Mouse (Mus musculus) kidney, postnatal 0 days (tissue): ENCODE results near the gene Ap1b1. TPM values are rescaled to one million over a fixed set of nuclear protein-coding genes. Genes with fewer than 3 reads are reported as not detected.

ENCODE experiments used
- ATAC-seq: fragments of 200-750 bp; cut with Nextera tagmentation; replicated peaks from 2 replicates; pipeline ENCODE4 v1.8.0; 2017; ENCODE audit warnings: low read depth, moderate number of reproducible peaks, moderate TSS enrichment, moderate library complexity; ENCODE audit not compliant: low FRiP score
- DNase-seq: peaks from one replicate; pipeline ENCODE4 v3.0.0-alpha.2; 2016; ENCODE audit warnings: low spot score
- H3K27ac ChIP-seq: fragments of 300-500 bp; sonication (generic); 2 replicates; pipeline ENCODE4 v1.5.1; 2014; ENCODE audit warnings: mild to moderate bottlenecking
- H3K27me3 ChIP-seq: fragments of 300-500 bp; sonication (generic); 2 replicates; pipeline ENCODE4 v1.6.1; 2014; ENCODE audit warnings: low read length, mixed read lengths; ENCODE audit not compliant: insufficient read depth
- H3K36me3 ChIP-seq: fragments of 300-500 bp; sonication (generic); 2 replicates; pipeline ENCODE4 v1.6.1; 2014; ENCODE audit warnings: low read length, mixed read lengths; ENCODE audit not compliant: insufficient read depth
- H3K4me1 ChIP-seq: fragments of 300-500 bp; sonication (generic); replicated peaks from 2 replicates; pipeline ENCODE4 v1.6.1; 2014; ENCODE audit warnings: antibody characterized with exemption, low read length, mixed read lengths; ENCODE audit not compliant: insufficient read depth
- H3K4me2 ChIP-seq: fragments of 300-500 bp; sonication (generic); 2 replicates; pipeline ENCODE4 v1.6.1; 2014; ENCODE audit warnings: mild to moderate bottlenecking, low read length, moderate library complexity, mixed read lengths
- H3K4me3 ChIP-seq: fragments of 300-500 bp; sonication (generic); replicated peaks from 2 replicates; pipeline ENCODE4 v1.5.1; 2014; ENCODE audit warnings: low read depth, low read length
- H3K9ac ChIP-seq: fragments of 300-500 bp; sonication (generic); 2 replicates; pipeline ENCODE4 v1.6.1; 2014; ENCODE audit warnings: low read depth, low read length
- H3K9me3 ChIP-seq: fragments of 300-500 bp; sonication (generic); replicated peaks from 2 replicates; pipeline ENCODE4 v1.6.1; 2016; ENCODE audit warnings: low read length, inconsistent platforms, mixed read lengths
- CTCF ChIP-seq: IDR thresholded peaks from 2 replicates; pipeline ENCODE4 v1.5.1; 2016; ENCODE audit warnings: antibody characterized with exemption, low read depth, mild to moderate bottlenecking, moderate library complexity
- WGBS: fragments of 180-500 bp; shearing (Covaris S2); extraction: QIAGEN DNeasy Blood & Tissue Kit; methylation state at CpG from one replicate; pipeline ENCODE4 v1.1.7; 2014; 5-methylcytosine and 5-hydroxymethylcytosine counted together
- polyA plus RNA-seq: library from polyadenylated mRNA; unstranded; fragments of >200 nt; fragmentation: Nextera tagmentation; extraction: Ambion mirVana; gene quantifications from 2 replicates; pipeline ENCODE4 v1.2.1, GENCODE M21; 2015

Ap1b1 gene
- polyA plus RNA-seq, 1 experiment from 2014 or later = 54.5 TPM

GRCm38 (mm10) chr11:5060756-5061412 is 74.3 kb downstream of the Ap1b1 start:
- no peak overlapping the region for H3K9ac ChIP-seq
- no peaks in the 10 kb centered on the region for H3K36me3 ChIP-seq
- WGBS = 72% methylated on average over 28 of the region's 28 CpGs
- peaks cover 7% of the 10 kb centered on the region for H3K27me3 ChIP-seq
- ATAC-seq (no peak), DNase-seq (no peak)
- no peaks in the 10 kb centered on the region for H3K9me3 ChIP-seq
- peak overlapping the region; percentile 77 for H3K4me2 ChIP-seq
- no peak for TF ChIP-seq CTCF
- 0 out of 2 replicates have a peak overlapping the region, but pooled peaks have one; percentile 36 for H3K4me3 ChIP-seq
- H3K4me1 ChIP-seq = peaks cover 35% of the 10 kb centered on the region
- no peak overlapping the region for H3K27ac ChIP-seq

DNA sequence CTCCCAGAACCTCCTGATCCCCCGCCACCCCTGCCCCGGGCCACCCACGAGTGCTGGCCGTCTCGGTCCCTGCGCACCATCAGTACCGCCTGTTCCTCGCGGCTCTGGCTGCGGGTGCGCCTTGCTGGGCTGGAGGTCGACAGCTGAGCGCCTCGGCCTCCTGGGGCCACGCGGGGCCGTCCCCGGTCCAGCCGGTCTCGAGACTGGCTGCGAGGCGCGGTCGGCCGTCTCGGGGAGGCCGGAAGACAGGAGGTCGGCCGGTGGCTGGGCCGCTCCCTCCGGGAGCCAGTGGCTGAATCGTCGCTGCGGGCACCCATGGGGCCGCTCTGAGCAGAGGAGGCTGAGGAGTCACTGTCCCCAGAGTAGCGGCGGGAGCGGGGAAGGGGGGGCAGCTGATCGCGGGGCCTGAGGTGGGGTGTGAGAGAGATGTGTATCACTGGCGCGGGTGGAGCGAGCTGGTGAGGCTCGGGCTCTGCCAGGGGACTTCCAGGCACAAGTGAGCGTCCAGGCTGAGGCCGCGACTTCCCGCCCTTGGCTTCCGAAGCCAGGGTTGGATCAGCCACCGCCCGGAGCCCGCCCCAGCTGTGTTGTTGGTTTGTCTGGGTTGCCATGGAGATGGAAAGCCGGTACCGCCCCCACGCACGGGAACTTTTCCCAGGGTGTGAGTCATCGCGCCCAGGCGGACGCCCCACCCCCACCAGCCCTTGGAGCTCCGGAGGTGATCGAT is 75.0 kb downstream of the Ap1b1 start:
- Histone ChIP-seq H3K36me3 (no peaks in the 10 kb centered on the region), H3K27ac (no peak overlapping the region), H3K4me2 (peak overlapping the region; percentile 77), H3K9ac (peak overlapping the region; percentile 49), H3K27me3 (peaks cover 7% of the 10 kb centered on the region), H3K4me1 (peaks cover 35% of the 10 kb centered on the region), H3K9me3 (no peaks in the 10 kb centered on the region), H3K4me3 (peak overlapping the region; percentile 36)
- ATAC-seq (peak; percentile 51), DNase-seq (peak; percentile 91)
- no peak for TF ChIP-seq CTCF
- 4% methylated on average over 59 of the region's 62 CpGs for WGBS

DNA sequence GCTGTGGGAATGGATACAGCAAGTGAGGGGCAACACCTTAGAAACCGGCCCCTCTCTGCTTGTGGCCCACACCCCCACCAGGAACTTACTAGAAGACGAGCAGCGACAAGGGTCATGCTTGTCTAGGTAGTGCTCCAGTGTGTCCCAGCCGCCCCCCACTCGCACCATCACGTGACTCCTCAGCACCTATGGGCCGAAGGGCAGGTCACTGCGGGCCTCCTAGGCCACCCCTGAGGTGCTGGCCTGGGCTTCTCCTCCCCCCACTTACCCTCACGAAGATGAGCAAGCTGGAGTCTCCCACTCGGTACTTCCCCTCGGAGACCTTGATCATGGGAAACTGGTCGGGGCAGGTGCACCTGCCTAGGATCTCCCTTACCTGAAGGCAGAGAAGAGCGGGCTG is 75.7 kb downstream of the Ap1b1 start:
- no peak for DNase-seq
- Histone ChIP-seq H3K9me3 (no peaks in the 10 kb centered on the region), H3K4me2 (peak overlapping the region; percentile 77), H3K36me3 (no peaks in the 10 kb centered on the region), H3K4me3 (peak overlapping the region; percentile 36; the same call in 1 of the 2 replicates), H3K27me3 (peaks cover 7% of the 10 kb centered on the region), H3K9ac (peak overlapping the region; percentile 49; the same call in 1 of the 2 replicates), H3K27ac (no peak overlapping the region), H3K4me1 (peaks cover 34% of the 10 kb centered on the region)
- WGBS = 28% methylated on average over 13 of the region's 13 CpGs
- ATAC-seq = no peak
- TF ChIP-seq CTCF = no peak

DNA sequence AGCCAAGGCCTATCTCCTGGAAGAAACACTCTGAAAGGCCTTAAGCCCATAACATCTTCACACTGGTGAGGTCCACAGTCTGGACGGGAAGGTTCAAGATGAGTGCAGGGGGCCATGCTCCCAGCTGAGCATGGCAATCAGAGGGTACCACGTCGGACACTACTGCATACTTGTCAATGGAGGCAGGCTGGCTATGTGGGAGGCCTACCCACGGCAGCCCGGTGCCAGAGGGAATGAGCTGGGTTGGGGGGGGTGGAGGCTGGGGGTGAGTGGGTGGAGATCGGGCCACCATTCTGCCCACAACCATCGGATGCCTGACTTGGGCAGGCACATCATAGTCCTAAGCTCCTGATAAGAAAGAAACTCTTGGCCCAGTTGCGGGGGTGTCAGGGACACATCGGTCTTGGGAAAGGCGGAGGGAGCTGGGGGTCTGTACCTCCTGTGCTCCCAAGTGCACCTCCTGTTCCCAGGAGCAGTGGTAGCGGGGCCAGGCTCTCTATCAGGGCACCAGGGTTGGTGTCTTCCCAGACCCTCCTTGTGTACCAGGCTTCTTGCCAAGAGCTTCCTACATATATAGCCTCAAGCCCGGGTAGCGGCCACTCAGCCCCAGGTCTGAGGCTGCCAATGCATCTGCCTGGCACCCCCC is 76.4 kb downstream of the Ap1b1 start:
- 73% methylated on average over 13 of the region's 13 CpGs for WGBS
- ATAC-seq (no peak), DNase-seq (no peak)
- no peaks in the 10 kb centered on the region for H3K9me3 ChIP-seq
- TF ChIP-seq CTCF = no peak
- peaks cover 7% of the 10 kb centered on the region for H3K27me3 ChIP-seq
- no peak overlapping the region for H3K4me3 ChIP-seq
- no peak overlapping the region for H3K4me2 ChIP-seq
- peaks cover 27% of the 10 kb centered on the region for H3K4me1 ChIP-seq
- no peak overlapping the region for H3K9ac ChIP-seq
- H3K36me3 ChIP-seq = no peaks in the 10 kb centered on the region
- no peak overlapping the region for H3K27ac ChIP-seq

DNA sequence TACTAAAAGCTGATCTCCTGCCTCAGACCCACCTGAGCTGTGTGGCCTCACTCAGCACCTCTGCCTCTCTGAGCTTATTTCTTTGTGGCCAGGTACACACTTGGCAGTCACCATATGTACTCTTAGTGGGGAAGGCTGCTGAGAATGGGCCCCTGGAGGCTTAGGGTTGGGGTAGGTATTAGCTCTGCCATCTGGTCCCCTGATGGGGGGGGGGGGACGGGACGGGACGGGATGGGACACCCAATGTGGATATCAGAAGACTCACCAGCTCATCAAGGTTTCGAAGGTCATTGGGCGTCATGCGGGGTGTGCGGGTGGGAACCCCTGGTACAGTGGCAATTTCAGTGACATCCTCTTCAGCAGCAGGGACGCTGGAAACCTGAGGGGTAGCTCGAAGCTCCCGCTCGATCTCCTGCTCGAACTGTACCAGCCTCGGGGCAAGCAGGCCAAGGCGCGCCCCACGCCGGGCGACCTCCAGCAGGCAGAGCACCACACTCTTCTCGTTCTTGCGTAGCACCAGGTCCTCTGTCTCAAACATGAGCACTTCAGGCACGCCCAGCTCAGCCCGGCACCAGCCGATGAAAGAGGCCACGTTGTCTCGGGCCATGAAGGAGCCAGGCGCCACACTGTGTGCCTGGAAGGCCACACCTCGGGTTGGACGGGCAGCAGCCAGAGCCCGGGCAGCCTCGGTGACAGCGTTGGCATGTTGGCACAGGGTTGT is 77.1 kb downstream of the Ap1b1 start:
- ATAC-seq = no peak
- H3K27me3 ChIP-seq = peaks cover 7% of the 10 kb centered on the region
- 64% methylated on average over 31 of the region's 31 CpGs for WGBS
- H3K9me3 ChIP-seq = no peaks in the 10 kb centered on the region
- H3K4me1 ChIP-seq = peaks cover 22% of the 10 kb centered on the region
- peaks cover 6% of the 10 kb centered on the region; the same call in 1 of the 2 replicates for H3K36me3 ChIP-seq
- H3K9ac ChIP-seq = peak overlapping the region; percentile 76; the same call in 1 of the 2 replicates
- no peak overlapping the region for H3K27ac ChIP-seq
- DNase-seq = no peak
- TF ChIP-seq CTCF = no peak
- peak overlapping the region; percentile 65; the same call in 1 of the 2 replicates for H3K4me3 ChIP-seq
- peak overlapping the region; percentile 86 for H3K4me2 ChIP-seq
